Mouse (Mus musculus): ENCODE results near the gene Ikbke. TPM values are rescaled to one million over a fixed set of nuclear protein-coding genes. Genes with fewer than 3 reads are reported as not detected.
A peak's percentile ranks its signal among the peaks of the same experiment; 100 is the strongest.
"Not testable (repeated sequence)": the region's sequence is repeated elsewhere in the genome, so short reads cannot be mapped to it uniquely, and the experiment has no call there.

Gene Ikbke
- polyA plus RNA-seq, 1 experiment from 2014 or later = 0.81 TPM

DNA sequence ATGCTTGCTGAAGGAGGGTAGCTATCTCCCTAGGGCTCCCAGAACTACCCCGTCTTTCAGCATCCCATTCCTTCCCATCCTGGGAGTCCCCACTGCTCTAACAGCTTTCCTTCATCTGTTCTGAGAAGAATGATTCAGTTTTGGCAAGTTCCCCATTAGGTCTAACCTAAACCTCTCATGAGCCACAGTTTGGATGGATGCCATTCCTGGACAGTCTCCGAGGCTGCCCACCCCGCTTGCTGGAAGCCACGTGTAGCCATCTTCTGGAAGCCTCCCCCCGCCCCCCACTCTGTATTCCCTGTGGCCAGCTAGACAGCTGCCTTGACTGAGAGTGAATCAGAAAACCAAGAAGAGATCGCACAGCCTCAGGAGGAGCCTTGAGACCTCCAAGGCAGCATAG is 22.1 kb downstream of the Ikbke start:
- H3K36me3 ChIP-seq (ENCODE audit: control insufficient read depth, insufficient read depth, low read length) = no peaks in the 10 kb centered on the region
- no peak overlapping the region for H3K4me3 ChIP-seq (ENCODE audit: low read depth, low read length)
- ATAC-seq (ENCODE audit: insufficient read depth, low FRiP score, low TSS enrichment) (no peak), DNase-seq (ENCODE audit: low spot score) (no peak)
- no peak overlapping the region for H3K4me2 ChIP-seq (ENCODE audit: low read depth)
- no peak overlapping the region for H3K9ac ChIP-seq (ENCODE audit: low read length)
- H3K9me3 ChIP-seq (ENCODE audit: control insufficient read depth, low read length) = no peaks in the 10 kb centered on the region
- H3K4me1 ChIP-seq (ENCODE audit: control insufficient read depth, insufficient read depth, low read length) = no peaks in the 10 kb centered on the region
- H3K27me3 ChIP-seq (ENCODE audit: control insufficient read depth, insufficient read depth, low read length) = no peaks in the 10 kb centered on the region
- H3K27ac ChIP-seq (ENCODE audit: low read depth, low read length) = no peak overlapping the region
- 87% methylated on average over 6 of the region's 6 CpGs for WGBS

DNA sequence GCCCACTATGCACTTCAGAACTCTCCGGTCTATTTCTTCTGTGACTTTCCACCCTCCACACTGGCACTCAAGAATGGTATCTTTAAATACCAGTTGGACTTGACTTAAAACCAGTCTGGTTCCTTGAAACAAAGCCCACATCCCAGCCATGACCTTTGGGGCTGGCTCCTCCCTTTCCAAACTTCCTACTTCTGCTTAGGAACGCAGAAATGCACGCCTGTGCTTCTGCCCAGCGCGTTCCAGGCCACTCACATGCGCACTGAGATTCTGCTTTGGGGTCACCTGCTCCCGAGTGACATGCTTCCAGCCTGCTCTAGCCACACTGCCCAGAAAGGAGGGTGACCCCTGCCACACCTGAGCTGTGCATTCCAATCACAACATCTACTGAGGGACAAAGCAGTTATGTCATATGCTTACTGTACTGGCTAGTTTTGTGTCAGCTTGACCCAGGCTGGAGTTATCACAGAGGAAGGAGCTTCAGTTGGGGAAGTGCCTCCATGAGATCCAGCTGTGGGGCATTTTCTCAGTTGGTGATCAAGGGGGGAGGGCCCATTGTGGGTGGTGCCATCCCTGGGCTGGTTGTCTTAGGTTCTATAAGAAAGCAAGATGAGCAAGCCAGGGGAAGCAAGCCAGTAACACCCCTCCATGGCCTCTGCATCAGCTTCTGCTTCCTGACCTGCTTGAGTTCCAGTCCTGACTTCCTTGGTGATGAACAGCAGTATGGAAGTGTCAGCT is 26.7 kb downstream of the Ikbke start:
- not testable (repeated sequence) for H3K4me1 ChIP-seq (ENCODE audit: control insufficient read depth, insufficient read depth, low read length); H3K4me3 ChIP-seq (ENCODE audit: low read depth, low read length); DNase-seq (ENCODE audit: low spot score); H3K9ac ChIP-seq (ENCODE audit: low read length); H3K27ac ChIP-seq (ENCODE audit: low read depth, low read length); H3K4me2 ChIP-seq (ENCODE audit: low read depth); H3K27me3 ChIP-seq (ENCODE audit: control insufficient read depth, insufficient read depth, low read length); ATAC-seq (ENCODE audit: insufficient read depth, low FRiP score, low TSS enrichment); H3K9me3 ChIP-seq (ENCODE audit: control insufficient read depth, low read length); H3K36me3 ChIP-seq (ENCODE audit: control insufficient read depth, insufficient read depth, low read length)
- WGBS = 90% methylated on average over 7 of the region's 7 CpGs

DNA sequence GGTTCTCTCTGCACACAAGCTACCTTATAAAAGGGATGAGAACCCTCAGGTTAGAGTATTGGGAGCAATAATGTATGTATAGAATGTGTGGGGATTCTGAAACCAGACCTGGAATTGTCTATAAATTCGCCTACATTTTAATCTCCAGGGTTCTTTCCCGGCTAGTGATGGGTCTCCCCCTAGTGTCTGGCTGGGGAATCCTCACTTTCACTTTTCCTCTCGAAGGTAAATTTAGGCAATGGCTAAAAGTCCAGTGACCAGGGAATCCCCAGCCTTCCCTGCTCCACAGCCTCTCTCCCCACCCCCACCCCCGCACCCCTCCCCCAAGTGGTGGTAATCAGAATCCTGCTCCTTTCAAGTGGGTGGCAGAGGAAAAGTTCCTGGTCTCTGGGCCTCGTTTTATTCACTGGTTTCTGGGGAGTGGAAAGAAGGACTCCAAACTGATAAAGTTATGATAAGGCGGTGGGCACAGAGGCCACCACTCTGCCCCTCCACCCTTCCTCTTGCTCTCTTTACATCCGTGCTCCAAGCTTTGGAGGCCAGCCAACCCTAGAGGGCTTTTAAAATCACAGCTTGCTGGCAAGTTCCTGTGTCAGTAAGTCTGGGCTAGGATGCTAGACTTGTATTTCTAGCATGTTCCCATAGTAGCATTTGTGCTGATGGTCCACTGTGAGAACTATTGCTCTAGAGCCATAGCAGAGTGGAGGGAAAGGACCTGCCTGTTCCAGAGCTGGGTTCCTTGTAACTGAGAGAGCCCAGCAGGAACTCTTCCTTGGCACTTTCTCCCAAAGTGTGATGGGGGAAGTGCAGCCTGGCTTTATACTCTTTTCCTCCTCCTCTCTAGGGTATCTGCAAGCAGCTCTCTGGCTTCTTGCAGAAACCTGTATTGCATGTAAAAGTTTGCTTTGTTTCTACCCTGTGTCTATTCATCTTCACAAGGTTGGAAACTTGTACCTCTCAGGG is 32.7 kb downstream of the Ikbke start:
- no peaks in the 10 kb centered on the region for H3K36me3 ChIP-seq (ENCODE audit: control insufficient read depth, insufficient read depth, low read length)

DNA sequence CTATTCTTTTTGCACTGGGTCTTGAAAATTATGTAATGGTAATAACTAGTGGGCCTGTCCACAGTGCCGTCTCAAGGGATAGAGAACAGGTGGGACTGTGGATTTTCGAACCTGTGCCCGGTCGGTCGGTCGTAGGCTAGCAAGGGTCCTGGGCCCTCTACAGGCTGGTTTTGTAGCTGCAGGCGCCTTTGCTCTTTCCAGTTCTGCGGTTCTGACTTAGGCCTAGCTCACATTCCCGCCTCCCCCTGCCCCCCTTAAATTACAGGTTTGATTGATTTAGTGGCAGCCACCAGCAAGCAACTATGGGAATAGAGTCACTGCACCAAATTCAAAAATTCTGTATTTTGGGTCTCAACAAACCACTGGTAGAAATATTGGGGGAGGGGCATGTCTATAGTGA is 33.5 kb downstream of the Ikbke start:
- Histone ChIP-seq H3K27me3 (ENCODE audit: control insufficient read depth, insufficient read depth, low read length) (peaks cover 23% of the 10 kb centered on the region), H3K4me1 (ENCODE audit: control insufficient read depth, insufficient read depth, low read length) (no peaks in the 10 kb centered on the region), H3K9me3 (ENCODE audit: control insufficient read depth, low read length) (no peaks in the 10 kb centered on the region), H3K4me3 (ENCODE audit: low read depth, low read length) (peak overlapping the region; percentile 61), H3K27ac (ENCODE audit: low read depth, low read length) (no peak overlapping the region), H3K4me2 (ENCODE audit: low read depth) (peak overlapping the region; percentile 86), H3K36me3 (ENCODE audit: control insufficient read depth, insufficient read depth, low read length) (no peaks in the 10 kb centered on the region), H3K9ac (ENCODE audit: low read length) (no peak overlapping the region)
- ATAC-seq (ENCODE audit: insufficient read depth, low FRiP score, low TSS enrichment) = peak; percentile 39
- WGBS = 7% methylated on average over 9 of the region's 9 CpGs
- peak; percentile 50 for DNase-seq (ENCODE audit: low spot score)

More for the DNA sequence above, 32.7 kb downstream of the Ikbke start:
- Histone ChIP-seq H3K4me1 (ENCODE audit: control insufficient read depth, insufficient read depth, low read length) (no peaks in the 10 kb centered on the region), H3K9me3 (ENCODE audit: control insufficient read depth, low read length) (no peaks in the 10 kb centered on the region), H3K27ac (ENCODE audit: low read depth, low read length) (no peak overlapping the region), H3K4me2 (ENCODE audit: low read depth) (no peak overlapping the region), H3K4me3 (ENCODE audit: low read depth, low read length) (no peak overlapping the region), H3K27me3 (ENCODE audit: control insufficient read depth, insufficient read depth, low read length) (peaks cover 23% of the 10 kb centered on the region), H3K9ac (ENCODE audit: low read length) (no peak overlapping the region)
- WGBS = 20% methylated on average over 7 of the region's 7 CpGs
- peak; percentile 18 for DNase-seq (ENCODE audit: low spot score)
- no peak for ATAC-seq (ENCODE audit: insufficient read depth, low FRiP score, low TSS enrichment)

DNA sequence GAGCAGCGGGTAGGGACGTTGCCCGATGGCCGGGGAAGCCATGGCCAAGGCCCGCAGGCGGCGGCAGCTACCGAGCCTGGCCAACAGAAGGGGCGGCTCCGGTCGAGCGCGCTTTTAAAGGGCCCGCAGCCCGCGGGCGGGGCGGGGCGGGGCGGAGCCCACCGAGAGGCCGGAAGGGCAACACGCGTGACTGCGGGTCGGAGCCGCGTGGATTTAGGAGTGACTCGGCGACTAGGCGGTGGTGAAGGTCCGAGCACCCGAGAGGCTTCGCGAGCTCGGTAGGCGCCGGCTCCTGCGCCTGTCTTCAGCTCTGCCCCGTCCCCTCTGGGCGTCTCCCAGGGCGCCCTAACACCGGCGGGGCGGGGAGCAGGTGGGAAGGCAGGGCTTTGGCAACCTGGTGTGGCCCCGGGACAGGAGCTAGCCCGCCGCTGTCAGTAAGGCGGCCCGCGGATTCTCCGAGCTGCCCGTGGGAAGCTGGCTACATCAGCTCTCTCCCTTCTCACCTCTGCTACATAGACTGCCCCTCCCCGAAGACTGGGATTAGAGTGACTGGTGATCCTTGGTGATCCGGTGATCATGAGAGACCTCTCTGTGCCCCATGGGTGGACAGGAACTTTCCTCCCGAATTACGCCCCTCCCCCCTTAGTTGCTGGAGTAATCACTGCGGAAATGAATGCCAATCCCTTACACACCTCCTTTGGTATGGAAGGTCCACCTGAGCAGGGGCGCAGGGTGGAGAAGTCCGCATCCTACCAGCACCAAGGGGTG is 34.1 kb downstream of the Ikbke start, which contains the start of gene Rassf5:
TSS of gene Rassf5 (minus strand) at position 170 of the 768 bp plus-strand sequence.
- peak; percentile 53 for ATAC-seq (ENCODE audit: insufficient read depth, low FRiP score, low TSS enrichment)
- WGBS = 2% methylated on average over 54 of the region's 60 CpGs

DNA sequence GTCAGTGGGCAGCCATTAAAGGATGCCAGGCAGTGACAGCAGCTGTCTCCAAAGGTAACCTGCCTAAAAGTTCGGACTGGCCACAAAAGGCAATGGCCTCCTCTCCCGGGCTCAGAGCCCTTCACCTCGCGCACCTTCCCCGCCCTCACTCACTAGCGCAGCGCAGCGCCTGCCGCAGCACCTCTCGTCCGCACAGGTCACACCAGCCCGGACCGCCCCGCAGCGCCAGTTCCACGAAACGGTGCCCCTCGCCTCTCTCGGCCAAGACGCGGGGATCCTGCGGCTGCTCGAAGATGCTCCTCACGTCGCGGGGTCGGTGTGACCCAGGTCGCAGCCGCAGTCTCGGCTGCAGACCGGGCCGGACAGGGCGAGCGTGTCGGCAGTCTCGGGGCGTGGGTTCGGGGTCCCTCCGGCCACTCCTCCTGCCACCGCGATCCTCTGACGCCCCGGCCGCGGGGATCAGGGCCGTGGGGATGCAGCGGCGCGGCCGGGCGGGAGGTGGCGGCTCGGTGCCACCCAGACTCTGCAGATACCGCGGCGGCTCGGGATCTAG is 34.8 kb downstream of the Ikbke start:
- H3K27me3 ChIP-seq (ENCODE audit: control insufficient read depth, insufficient read depth, low read length) = peaks cover 23% of the 10 kb centered on the region
- peak overlapping the region; percentile 86 for H3K4me2 ChIP-seq (ENCODE audit: low read depth)
- no peak overlapping the region for H3K27ac ChIP-seq (ENCODE audit: low read depth, low read length)
- under 1% methylated on average over 55 of the region's 57 CpGs for WGBS
- no peaks in the 10 kb centered on the region for H3K4me1 ChIP-seq (ENCODE audit: control insufficient read depth, insufficient read depth, low read length)
- H3K4me3 ChIP-seq (ENCODE audit: low read depth, low read length) = peak overlapping the region; percentile 61
- peak; percentile 39 for ATAC-seq (ENCODE audit: insufficient read depth, low FRiP score, low TSS enrichment)
- DNase-seq (ENCODE audit: low spot score) = peak; percentile 12
- no peaks in the 10 kb centered on the region for H3K36me3 ChIP-seq (ENCODE audit: control insufficient read depth, insufficient read depth, low read length)
- no peaks in the 10 kb centered on the region for H3K9me3 ChIP-seq (ENCODE audit: control insufficient read depth, low read length)
- peak overlapping the region; percentile 60 for H3K9ac ChIP-seq (ENCODE audit: low read length)

More for the DNA sequence above, 34.1 kb downstream of the Ikbke start, which contains the start of gene Rassf5:
- peak; percentile 63 for DNase-seq (ENCODE audit: low spot score)
- Histone ChIP-seq H3K4me3 (ENCODE audit: low read depth, low read length) (peak within 1 kb of the TSS; percentile 61), H3K4me1 (ENCODE audit: control insufficient read depth, insufficient read depth, low read length) (no peaks in the 10 kb centered on the region), H3K9ac (ENCODE audit: low read length) (peak within 1 kb of the TSS; percentile 60), H3K36me3 (ENCODE audit: control insufficient read depth, insufficient read depth, low read length) (no peaks in the 10 kb centered on the region), H3K27ac (ENCODE audit: low read depth, low read length) (no peak within 1 kb of the TSS), H3K9me3 (ENCODE audit: control insufficient read depth, low read length) (no peaks in the 10 kb centered on the region), H3K4me2 (ENCODE audit: low read depth) (peak within 1 kb of the TSS; percentile 86), H3K27me3 (ENCODE audit: control insufficient read depth, insufficient read depth, low read length) (peaks cover 23% of the 10 kb centered on the region)

DNA sequence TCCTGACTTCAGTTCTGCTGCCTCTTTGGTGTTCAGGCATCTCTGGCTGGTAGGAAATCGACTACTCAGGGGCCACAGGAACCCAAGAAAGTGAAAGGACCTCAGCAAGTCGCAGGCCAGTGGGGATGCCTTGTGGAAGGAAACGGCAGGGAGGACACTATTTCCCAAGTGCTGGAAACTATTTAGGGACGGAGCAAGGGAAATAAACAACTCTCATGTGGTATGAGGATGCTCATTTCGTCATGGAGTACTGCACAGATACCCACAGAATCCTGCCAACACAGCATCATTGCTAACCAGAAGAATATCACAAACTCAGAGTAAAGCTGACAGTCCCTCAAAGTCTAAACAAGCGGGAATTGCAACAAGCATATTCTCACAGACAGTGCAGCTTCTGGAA is 36.5 kb downstream of the Ikbke start:
- no peak for ATAC-seq (ENCODE audit: insufficient read depth, low FRiP score, low TSS enrichment)
- H3K27ac ChIP-seq (ENCODE audit: low read depth, low read length) = no peak overlapping the region
- H3K4me1 ChIP-seq (ENCODE audit: control insufficient read depth, insufficient read depth, low read length) = no peaks in the 10 kb centered on the region
- WGBS = 71% methylated on average over 6 of the region's 6 CpGs
- DNase-seq (ENCODE audit: low spot score) = no peak
- H3K4me3 ChIP-seq (ENCODE audit: low read depth, low read length) = no peak overlapping the region
- no peaks in the 10 kb centered on the region for H3K9me3 ChIP-seq (ENCODE audit: control insufficient read depth, low read length)
- peaks cover 23% of the 10 kb centered on the region for H3K27me3 ChIP-seq (ENCODE audit: control insufficient read depth, insufficient read depth, low read length)
- no peak overlapping the region for H3K9ac ChIP-seq (ENCODE audit: low read length)
- no peak overlapping the region for H3K4me2 ChIP-seq (ENCODE audit: low read depth)
- H3K36me3 ChIP-seq (ENCODE audit: control insufficient read depth, insufficient read depth, low read length) = no peaks in the 10 kb centered on the region

DNA sequence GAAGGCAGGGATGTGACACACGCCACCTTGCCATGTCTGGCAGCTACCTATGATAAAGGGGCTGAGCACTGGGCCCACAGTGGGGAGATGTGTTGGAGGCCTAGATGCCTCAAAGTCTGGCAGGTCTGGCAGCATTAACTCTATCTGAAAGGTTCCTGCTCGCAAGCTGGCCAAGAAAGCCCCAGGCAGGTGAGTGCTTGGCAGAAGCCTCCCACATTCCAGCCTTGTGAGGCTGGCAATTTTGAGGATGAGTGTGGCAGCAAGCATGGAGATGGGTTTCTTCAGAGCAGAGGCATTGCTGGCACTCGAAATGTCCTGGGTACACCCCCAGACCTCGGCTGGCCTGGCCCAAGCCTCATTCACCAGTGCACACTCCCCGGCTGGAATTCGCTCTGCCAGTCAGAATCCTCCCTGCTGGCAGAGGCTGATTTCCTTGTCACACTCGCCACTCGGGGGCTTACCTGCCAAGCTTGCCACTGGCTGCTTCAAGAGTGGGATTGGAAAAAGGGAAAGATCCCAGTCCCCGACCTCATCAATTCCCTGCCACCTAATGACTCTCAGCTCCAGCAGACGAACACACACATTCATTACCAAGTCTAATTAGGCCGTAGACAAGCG is 39.7 kb downstream of the Ikbke start:
- ATAC-seq (ENCODE audit: insufficient read depth, low FRiP score, low TSS enrichment) (no peak), DNase-seq (ENCODE audit: low spot score) (no peak)
- H3K4me2 ChIP-seq (ENCODE audit: low read depth) = no peak overlapping the region
- H3K27me3 ChIP-seq (ENCODE audit: control insufficient read depth, insufficient read depth, low read length) = peaks cover 12% of the 10 kb centered on the region
- WGBS = 68% methylated on average over 12 of the region's 12 CpGs
- H3K4me1 ChIP-seq (ENCODE audit: control insufficient read depth, insufficient read depth, low read length) = no peaks in the 10 kb centered on the region
- H3K36me3 ChIP-seq (ENCODE audit: control insufficient read depth, insufficient read depth, low read length) = no peaks in the 10 kb centered on the region
- no peak overlapping the region for H3K27ac ChIP-seq (ENCODE audit: low read depth, low read length)
- H3K9me3 ChIP-seq (ENCODE audit: control insufficient read depth, low read length) = no peaks in the 10 kb centered on the region
- H3K4me3 ChIP-seq (ENCODE audit: low read depth, low read length) = no peak overlapping the region
- no peak overlapping the region for H3K9ac ChIP-seq (ENCODE audit: low read length)

Data from neural tube, embryonic 11.5 days (tissue).